Mouse (Mus musculus): Measurements from ENCODE around the gene Itga3. TPM values are rescaled to one million over a fixed set of nuclear protein-coding genes. Genes with fewer than 3 reads are reported as not detected.
A peak's percentile ranks its signal among the peaks of the same experiment; 100 is the strongest.

Gene Itga3
- total RNA-seq, 2 experiments from 2014 or later = 10.3 to 16.1 TPM

DNA sequence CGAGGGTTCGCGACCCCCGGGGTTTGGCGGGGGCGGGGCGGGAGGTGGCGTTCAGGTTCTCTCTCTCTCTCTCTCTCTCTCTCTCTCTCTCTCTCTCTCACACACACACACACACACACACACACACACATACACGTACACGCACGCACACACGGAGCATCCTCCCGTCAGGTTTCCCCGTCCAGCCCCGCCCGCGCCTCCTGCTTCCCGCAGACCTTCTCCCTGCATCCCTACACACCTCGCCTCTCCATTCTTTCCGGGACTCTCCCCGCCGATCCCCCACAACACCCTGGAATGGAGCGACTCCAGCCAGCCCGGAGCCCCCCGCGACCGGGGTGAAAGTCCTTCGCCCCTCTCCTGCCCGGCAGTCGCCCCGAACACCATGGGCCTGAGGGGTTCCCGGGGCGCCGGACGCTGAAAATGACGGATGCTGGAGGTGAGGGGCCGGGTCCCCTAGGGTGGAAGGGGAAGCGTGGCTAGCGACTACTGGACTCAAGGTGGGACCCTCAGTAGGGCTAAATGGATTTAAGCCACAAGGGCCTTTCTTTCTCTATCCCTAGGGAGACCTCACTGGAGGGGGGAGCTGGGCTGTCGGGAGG, 66.4 kb downstream of the Itga3 start:
- Histone ChIP-seq H3K4me3 (peak overlapping the region; percentile 77), H3K27ac (peak overlapping the region; percentile 81)
- no peak for TF ChIP-seq CTCF (conservative IDR thresholded peaks at IDR 0.05)
- no peak for DNase-seq (ENCODE audit: low spot score in 2 of 2)

DNA sequence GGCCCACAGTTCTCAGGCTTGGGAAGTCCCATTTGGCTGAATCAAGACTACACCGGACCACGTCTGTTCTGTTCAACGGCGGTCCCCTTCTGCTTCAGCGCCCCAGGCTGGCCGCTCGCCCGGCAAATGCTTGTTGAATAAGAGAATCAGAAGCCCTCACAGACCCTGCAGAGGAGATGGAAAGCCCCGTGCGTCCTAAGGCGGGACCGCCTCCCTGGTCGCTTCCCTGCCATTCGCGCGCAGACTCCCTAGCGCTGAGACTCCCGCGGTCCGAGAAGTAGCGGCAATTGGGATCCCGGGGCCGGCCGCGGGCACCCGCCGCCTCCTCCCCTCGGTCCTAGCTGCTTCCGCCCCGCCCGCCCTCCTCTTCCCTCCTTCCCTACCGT, 67.0 kb downstream of the Itga3 start, which contains the start of gene Samd14:
Samd14 (plus strand) TSS at position 251 of the 386 bp plus-strand sequence.
- peak; percentile 17; the same call in 1 of the 2 replicates for TF ChIP-seq CTCF (conservative IDR thresholded peaks at IDR 0.05)
- peak within 1 kb of the TSS; percentile 77 for H3K4me3 ChIP-seq
- H3K27ac ChIP-seq = peak within 1 kb of the TSS; percentile 81
- DNase-seq (ENCODE audit: low spot score in 2 of 2) = peak in 1 of 2 experiments; percentile 63

DNA sequence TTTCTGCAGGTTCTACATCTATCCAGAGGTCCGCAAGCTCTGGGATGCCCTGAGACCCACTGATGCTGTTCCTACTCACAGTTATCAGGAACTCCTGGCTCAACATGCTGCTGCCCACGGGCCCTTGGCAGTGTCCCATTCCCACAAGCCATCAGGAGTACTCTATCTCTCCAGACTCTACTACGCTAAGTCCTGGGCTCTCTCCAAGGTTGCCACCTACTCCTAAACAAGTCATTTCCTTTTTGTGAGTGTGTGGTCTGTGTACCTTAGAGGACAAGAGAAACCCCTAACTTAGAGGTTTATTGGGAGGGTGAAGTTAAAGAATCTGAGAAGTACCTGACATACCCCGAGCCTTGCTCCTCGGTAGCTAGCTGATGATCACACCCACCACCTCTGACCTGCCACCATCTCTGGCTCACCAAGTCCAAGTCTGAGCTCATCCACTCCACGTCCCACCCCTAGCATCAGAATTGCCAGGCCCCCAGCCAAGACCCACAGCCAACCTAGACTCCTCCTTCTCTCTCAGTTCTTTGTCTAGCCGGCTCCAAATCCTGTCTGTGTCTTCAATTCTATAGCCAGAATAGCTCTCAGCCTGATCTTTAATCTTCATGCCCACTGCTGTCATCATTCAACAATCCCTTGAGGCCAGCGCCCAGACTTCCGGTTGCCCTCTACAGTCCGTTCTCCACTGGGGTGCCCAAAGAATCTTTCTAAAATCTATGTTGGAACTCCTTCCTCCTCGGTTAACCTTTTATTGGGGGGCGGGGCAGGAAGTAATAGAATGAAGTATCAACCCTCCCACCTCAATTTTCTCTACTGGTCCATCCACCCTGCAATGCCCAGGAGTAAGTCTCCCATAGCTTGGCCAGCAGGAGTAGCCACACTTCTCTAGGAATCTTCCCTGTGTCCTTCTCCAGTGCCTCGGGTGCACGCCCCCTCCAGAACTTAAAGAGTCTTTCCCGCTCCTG, 67.7 kb downstream of the Itga3 start:
- no peak for DNase-seq (ENCODE audit: low spot score in 2 of 2)
- H3K27ac ChIP-seq = peak overlapping the region; percentile 80
- TF ChIP-seq CTCF (conservative IDR thresholded peaks at IDR 0.05) = no peak
- peak overlapping the region; percentile 77 for H3K4me3 ChIP-seq

DNA sequence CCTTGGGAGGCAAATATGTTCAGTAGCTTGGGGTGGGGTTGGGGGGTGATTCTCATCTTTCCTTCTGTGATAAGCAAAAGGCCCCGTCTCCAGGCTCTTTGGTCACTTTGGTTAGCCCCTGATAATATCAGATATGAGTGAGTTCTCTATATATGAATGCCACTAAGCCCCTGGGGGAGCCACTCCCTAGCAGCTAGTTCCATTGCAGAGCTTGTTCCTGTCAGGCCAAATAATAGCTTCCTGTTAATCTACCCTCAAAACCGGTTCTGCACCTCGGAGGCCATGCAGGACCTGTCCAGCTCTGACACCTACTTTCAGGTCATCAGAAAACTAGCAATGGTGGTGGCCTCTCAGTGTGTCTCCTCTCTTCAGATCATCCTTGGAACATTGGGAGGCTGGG, 69.2 kb downstream of the Itga3 start:
- H3K27ac ChIP-seq = peak overlapping the region; percentile 100; the same call in 1 of the 2 replicates
- TF ChIP-seq CTCF (conservative IDR thresholded peaks at IDR 0.05) = no peak
- no peak for DNase-seq (ENCODE audit: low spot score in 2 of 2)

DNA sequence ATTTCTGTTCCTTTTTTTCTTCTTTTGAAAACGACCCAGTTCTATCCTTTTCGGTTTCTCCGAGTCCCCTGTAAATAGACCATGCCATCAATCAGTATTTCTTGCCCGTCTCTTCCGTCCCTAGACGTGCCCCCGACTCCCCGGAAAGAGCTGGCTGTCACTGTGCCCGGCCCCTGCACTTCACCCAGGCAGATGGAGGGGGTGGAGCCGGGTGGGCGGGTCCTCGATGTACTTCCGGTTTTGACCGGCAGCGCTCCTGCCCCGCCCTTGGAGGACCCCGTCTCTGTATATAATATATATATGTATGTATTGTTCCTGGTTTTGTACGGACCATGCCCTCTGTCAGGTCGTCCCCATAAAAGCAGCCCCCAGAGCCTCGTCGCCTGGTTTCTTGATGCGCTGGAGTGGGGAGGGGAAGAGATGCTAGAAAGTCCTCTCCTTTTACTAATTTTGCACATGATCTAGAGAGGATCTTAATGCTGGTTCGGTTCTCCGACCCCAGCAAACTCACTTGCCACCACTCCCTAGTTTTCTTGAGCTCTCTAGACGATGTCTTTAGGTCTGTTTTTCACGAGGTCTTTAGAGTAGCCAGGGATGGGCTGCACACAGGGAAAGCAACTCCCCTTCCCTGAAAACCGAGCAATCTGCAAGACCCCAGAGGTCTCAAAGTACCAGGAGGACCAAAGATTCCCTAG, 69.9 kb downstream of the Itga3 start:
- H3K4me3 ChIP-seq = peak overlapping the region; percentile 47
- H3K27ac ChIP-seq = peak overlapping the region; percentile 100
- peak in 1 of 2 experiments; percentile 71 for DNase-seq (ENCODE audit: low spot score in 2 of 2)
- peak; percentile 57 for TF ChIP-seq CTCF (conservative IDR thresholded peaks at IDR 0.05)

More for the DNA sequence above, 69.2 kb downstream of the Itga3 start:
- no peak overlapping the region for H3K4me3 ChIP-seq

DNA sequence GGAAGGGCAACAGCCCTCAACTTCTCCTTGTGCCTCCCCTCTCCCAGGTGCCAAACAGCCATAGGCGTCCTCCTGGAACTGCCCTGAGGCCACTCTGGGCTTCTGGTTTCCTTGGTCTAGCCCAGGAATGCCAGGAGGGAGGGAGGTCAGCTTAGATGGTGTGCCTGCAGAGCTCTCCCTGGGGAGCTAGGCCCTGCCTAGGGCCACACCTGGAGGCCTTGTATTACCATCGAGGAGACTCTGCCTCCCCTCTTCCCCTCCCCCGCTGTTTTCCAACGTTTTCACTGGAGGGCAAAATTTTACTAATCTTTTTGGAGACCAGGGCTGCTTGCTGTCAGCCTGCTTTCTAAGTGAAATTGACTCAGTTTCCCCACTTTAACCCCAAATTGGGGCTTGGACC, 70.6 kb downstream of the Itga3 start:
- Histone ChIP-seq H3K27ac (peak overlapping the region; percentile 100), H3K4me3 (peak overlapping the region; percentile 47; the same call in 1 of the 2 replicates)
- TF ChIP-seq CTCF (conservative IDR thresholded peaks at IDR 0.05) = no peak
- DNase-seq (ENCODE audit: low spot score in 2 of 2) = no peak

DNA sequence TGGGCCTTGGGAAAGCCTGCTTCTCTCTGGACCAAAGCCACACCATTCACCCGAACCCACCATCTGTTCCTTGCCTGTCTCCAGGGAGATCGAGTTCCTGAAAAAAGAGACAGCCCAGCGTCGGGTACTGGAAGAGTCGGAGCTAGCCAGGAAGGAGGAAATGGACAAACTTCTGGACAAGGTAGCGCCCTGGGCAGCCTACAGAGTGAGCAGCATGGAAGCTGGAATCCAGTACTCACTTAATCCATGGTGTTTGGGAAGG, 71.7 kb downstream of the Itga3 start:
- H3K4me3 ChIP-seq = no peak overlapping the region
- DNase-seq (ENCODE audit: low spot score in 2 of 2) = no peak
- no peak for TF ChIP-seq CTCF (conservative IDR thresholded peaks at IDR 0.05)
- peak overlapping the region; percentile 100; the same call in 1 of the 2 replicates for H3K27ac ChIP-seq

DNA sequence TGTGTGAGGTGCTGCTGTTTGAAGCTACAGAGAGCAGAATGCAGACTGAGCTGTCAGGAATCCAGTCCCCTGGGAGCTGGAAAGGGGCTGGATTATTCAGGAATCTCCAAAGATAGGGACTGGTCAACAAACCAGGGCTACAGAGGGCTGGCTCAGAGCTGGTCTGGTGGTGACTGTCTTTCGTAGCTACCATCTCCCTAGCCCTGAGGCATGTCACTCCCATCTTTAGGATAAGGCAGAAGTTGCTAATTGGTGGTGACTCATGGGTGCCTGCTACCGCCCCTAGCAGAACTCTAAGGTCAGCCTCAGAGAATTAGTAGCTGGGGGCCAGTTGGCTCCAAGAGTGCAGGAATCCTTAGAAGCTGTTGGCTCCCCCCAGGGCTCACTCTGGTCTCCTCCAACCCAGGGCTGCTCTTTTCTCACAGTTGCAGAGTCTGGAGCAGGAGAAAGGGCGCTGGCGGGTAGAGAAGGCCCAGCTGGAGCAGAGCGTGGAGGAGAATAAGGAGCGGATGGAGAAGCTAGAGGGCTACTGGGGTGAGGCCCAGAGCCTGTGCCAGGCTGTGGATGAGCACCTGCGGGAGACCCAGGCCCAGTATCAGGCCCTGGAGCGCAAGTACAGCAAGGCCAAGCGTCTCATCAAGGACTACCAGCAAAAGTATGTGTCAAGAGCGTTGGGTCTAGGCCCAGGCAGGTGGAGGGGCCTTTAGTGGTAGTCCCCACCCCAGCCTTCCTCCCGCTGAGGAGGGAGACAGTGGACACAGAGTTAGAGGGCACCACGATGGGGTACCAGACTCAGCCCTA, 72.3 kb downstream of the Itga3 start:
- no peak for DNase-seq (ENCODE audit: low spot score in 2 of 2)
- no peak overlapping the region for H3K4me3 ChIP-seq
- peak overlapping the region; percentile 100 for H3K27ac ChIP-seq
- TF ChIP-seq CTCF (conservative IDR thresholded peaks at IDR 0.05) = no peak

DNA sequence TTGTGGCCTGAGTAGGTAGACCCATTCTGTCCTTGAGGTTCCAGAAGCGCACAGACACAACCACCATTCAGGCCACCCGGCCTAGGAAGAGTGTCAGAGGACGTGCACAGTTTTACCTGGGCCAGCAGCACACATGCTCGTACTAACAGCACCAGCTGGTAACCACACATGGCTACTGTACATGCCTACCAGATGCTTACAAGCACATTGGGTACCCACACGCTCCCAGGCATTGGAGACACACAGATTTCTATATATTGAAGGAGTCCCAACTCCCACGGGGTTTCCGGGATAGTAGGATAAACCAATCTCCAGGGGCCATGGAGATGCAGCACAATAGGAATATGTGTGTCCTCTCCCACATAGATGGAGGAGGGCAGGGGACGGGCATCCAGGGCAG, 73.9 kb downstream of the Itga3 start:
- Histone ChIP-seq H3K27ac (peak overlapping the region; percentile 100), H3K4me3 (no peak overlapping the region)
- no peak for TF ChIP-seq CTCF (conservative IDR thresholded peaks at IDR 0.05)
- DNase-seq (ENCODE audit: low spot score in 2 of 2) = peak in 1 of 2 experiments; percentile 65

DNA sequence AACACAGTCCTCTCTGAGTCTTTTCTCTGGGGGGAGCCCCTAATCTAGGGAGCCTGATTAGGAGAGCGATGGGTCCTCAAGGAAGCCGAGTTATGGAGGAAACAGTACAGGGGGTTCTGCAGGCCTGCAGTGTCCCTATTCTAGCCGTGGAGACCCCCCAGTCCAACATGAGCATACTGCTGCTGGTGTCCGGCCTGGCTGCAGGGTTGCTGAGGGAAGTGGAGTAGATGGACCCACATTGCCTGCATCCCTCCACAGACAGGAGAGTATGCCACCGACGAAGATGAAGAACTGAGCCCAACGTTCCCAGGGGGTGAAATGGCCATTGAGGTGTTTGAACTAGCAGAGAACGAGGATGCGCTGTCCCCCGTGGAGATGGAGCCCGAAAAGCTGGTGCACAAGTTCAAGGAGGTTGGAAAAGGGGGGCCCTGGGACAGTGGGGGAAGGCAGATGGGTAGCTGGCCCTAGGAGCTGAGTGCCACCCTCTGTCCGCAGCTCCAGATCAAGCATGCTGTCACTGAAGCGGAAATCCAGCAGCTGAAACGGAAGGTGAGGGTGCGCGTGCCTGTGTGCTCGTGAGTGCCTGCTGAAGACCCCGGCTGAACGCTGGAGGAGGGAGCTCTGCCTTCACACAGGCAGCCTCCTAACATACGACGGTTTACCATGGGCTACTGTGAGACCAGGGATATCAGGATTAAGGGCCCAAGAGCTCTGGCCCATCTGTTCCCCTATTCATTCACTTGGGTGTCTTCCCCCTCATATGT, 74.8 kb downstream of the Itga3 start:
- Histone ChIP-seq H3K27ac (peak overlapping the region; percentile 100), H3K4me3 (no peak overlapping the region)
- no peak for TF ChIP-seq CTCF (conservative IDR thresholded peaks at IDR 0.05)
- no peak for DNase-seq (ENCODE audit: low spot score in 2 of 2)

DNA sequence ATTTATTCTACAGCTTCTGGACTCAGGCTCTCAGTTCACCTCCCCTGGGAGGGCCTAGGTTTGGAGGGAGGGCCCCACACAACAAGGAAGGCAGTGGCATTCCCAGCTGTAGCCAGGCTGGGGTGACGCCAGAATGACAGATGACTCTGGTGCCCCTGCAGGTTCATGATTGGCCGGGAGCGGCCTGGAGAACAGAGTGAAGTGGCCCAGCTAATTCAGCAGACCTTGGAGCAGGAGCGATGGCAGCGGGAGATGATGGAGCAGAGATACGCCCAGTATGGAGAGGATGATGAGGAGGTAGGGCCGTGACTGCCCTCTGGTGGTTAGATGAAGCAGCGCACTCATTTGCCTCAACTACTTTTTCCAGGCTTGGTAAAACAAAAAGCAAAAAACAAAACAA, 75.5 kb downstream of the Itga3 start:
- H3K4me3 ChIP-seq = no peak overlapping the region
- TF ChIP-seq CTCF (conservative IDR thresholded peaks at IDR 0.05) = peak; percentile 96
- H3K27ac ChIP-seq = peak overlapping the region; percentile 100
- DNase-seq (ENCODE audit: low spot score in 2 of 2) = peak in 1 of 2 experiments; percentile 69

Data from layer of hippocampus, adult 2 months (tissue).